Mouse (Mus musculus) hindbrain, embryonic 11.5 days (tissue): ENCODE measurements at regions not wholly inside any gene's neighbourhood (a gene's known extent, or its start where the extent isn't known, plus 50 kb on each side); places are given as distances from the start of the nearest gene placed in this dataset.
"Not testable (repeated sequence)": the region's sequence is repeated elsewhere in the genome, so short reads cannot be mapped to it uniquely, and the experiment has no call there.

Experiments used
- ATAC-seq: fragments of 200-750 bp; cut with Nextera tagmentation; 2 replicates; pipeline ENCODE4 v1.8.0; 2017; ENCODE audit warnings: mild to moderate bottlenecking, moderate TSS enrichment, moderate library complexity; ENCODE audit not compliant: low FRiP score
- DNase-seq: peaks from one replicate; pipeline ENCODE4 v3.0.0-alpha.2; 2015; ENCODE audit warnings: low spot score
- H3K27ac ChIP-seq: fragments of 300-500 bp; sonication (generic); 2 replicates; pipeline ENCODE4 v1.5.1; 2014; ENCODE audit warnings: mild to moderate bottlenecking, low read depth, low read length
- H3K27me3 ChIP-seq: fragments of 300-500 bp; sonication (generic); 2 replicates; pipeline ENCODE4 v1.6.1; 2014; ENCODE audit warnings: mild to moderate bottlenecking, low read length, moderate library complexity, mixed read lengths; ENCODE audit not compliant: control insufficient read depth, insufficient read depth
- H3K36me3 ChIP-seq: fragments of 300-500 bp; sonication (generic); 2 replicates; pipeline ENCODE4 v1.6.1; 2014; ENCODE audit warnings: mild to moderate bottlenecking, low read length, moderate library complexity, mixed read lengths; ENCODE audit not compliant: control insufficient read depth, insufficient read depth
- H3K4me1 ChIP-seq: fragments of 300-500 bp; sonication (generic); replicated peaks from 2 replicates; pipeline ENCODE4 v1.6.1; 2014; ENCODE audit warnings: low read length, mixed read lengths; ENCODE audit not compliant: control insufficient read depth, insufficient read depth
- H3K4me2 ChIP-seq: fragments of 300-500 bp; sonication (generic); replicated peaks from 2 replicates; pipeline ENCODE4 v1.6.1; 2014; ENCODE audit warnings: mild to moderate bottlenecking, low read depth, low read length
- H3K4me3 ChIP-seq: fragments of 300-500 bp; sonication (generic); 2 replicates; pipeline ENCODE4 v1.5.1; 2014; ENCODE audit warnings: low read depth, low read length
- H3K9ac ChIP-seq: fragments of 300-500 bp; sonication (generic); 2 replicates; pipeline ENCODE4 v1.6.1; 2014; ENCODE audit warnings: low read depth, low read length
- H3K9me3 ChIP-seq: fragments of 300-500 bp; sonication (generic); 2 replicates; pipeline ENCODE4 v1.6.1; 2016; ENCODE audit warnings: low read length; ENCODE audit not compliant: control insufficient read depth
- WGBS: fragments of 180-500 bp; shearing (Covaris S2); extraction: QIAGEN DNeasy Blood & Tissue Kit; methylation state at CpG from one replicate; pipeline ENCODE4 v1.1.7; 2014; 5-methylcytosine and 5-hydroxymethylcytosine counted together

- Histone ChIP-seq H3K4me1 (no peaks in the 10 kb centered on the region), H3K9me3 (no peaks in the 10 kb centered on the region), H3K27me3 (no peaks in the 10 kb centered on the region), H3K4me2 (no peak overlapping the region), H3K4me3 (no peak overlapping the region), H3K27ac (no peak overlapping the region), H3K36me3 (no peaks in the 10 kb centered on the region), H3K9ac (no peak overlapping the region)
- no peak for DNase-seq
- ATAC-seq, result no peak
- 51% methylated on average over 9 of the region's 9 CpGs for WGBS
Measured at GRCm38 (mm10) chr15:8842129-8842528, 125.6 kb upstream of the Ranbp3l start.

DNA sequence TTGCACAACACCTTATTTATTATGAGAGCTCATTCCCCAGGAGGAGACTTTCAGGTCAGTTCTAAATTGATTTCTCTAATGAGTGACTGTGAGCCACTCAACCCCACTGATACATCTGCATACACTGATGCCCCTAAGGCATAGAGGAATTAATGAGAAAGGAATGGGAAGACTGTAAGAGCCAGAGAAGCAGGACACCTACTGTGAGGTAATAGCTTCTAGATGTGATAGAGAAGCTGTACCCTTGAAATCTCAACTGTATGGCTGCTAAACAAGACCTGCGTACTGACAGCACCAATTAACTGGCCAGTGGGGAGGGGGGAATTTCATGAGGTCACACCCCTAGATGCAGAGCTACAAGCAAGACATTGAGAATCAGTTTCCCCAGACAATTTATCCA is 128.3 kb upstream of the Ranbp3l start:
- 77% methylated on average over 1 of the region's 1 CpGs for WGBS
- Histone ChIP-seq H3K4me1 (no peaks in the 10 kb centered on the region), H3K27ac (no peak overlapping the region), H3K9ac (no peak overlapping the region), H3K36me3 (no peaks in the 10 kb centered on the region), H3K4me2 (no peak overlapping the region), H3K9me3 (no peaks in the 10 kb centered on the region), H3K4me3 (no peak overlapping the region), H3K27me3 (no peaks in the 10 kb centered on the region)
- ATAC-seq, result peak; percentile 54
- no peak for DNase-seq

- H3K4me3 ChIP-seq, result no peak overlapping the region
- WGBS, result 79% methylated on average over 4 of the region's 4 CpGs
- no peak for ATAC-seq
- no peaks in the 10 kb centered on the region for H3K27me3 ChIP-seq
- no peaks in the 10 kb centered on the region for H3K4me1 ChIP-seq
- H3K36me3 ChIP-seq, result no peaks in the 10 kb centered on the region
- DNase-seq, result no peak
- no peak overlapping the region for H3K27ac ChIP-seq
- no peak overlapping the region for H3K9ac ChIP-seq
- H3K9me3 ChIP-seq, result no peaks in the 10 kb centered on the region
- H3K4me2 ChIP-seq, result no peak overlapping the region
Measured at GRCm38 (mm10) chr15:8834151-8834550, 123.6 kb upstream of the Slc1a3 start.

DNA sequence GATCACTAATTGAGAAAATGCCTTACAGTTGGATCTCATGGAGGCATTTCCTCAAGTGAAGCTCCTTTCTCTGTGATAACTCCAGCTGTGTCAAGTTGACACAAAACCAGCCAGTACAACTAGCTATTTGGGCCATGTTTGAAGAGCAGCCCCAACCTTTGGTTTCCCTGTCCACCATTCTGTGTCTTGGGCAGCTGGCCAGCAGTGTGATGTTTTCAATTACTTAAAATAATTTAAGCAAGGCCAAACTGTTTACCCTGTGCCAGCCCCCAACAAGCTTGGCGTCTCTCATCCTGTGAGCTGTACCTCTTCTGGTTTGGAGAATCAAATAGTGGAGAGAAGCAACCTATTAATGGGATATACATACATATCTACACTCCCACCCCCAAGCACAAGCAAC is 122.4 kb upstream of the Slc1a3 start:
- H3K27ac ChIP-seq, result no peak overlapping the region
- 65% methylated on average over 1 of the region's 1 CpGs for WGBS
- H3K4me3 ChIP-seq, result no peak overlapping the region
- ATAC-seq, result no peak
- H3K27me3 ChIP-seq, result no peaks in the 10 kb centered on the region
- no peaks in the 10 kb centered on the region for H3K4me1 ChIP-seq
- H3K36me3 ChIP-seq, result no peaks in the 10 kb centered on the region
- no peak overlapping the region for H3K9ac ChIP-seq
- no peak overlapping the region for H3K4me2 ChIP-seq
- no peaks in the 10 kb centered on the region for H3K9me3 ChIP-seq
- no peak for DNase-seq

GRCm38 (mm10) chr15:8831720-8832620 is 121.4 kb upstream of the Slc1a3 start:
- H3K9ac ChIP-seq, result no peak overlapping the region
- no peaks in the 10 kb centered on the region for H3K4me1 ChIP-seq
- no peaks in the 10 kb centered on the region for H3K27me3 ChIP-seq
- H3K36me3 ChIP-seq, result no peaks in the 10 kb centered on the region
- 37% methylated on average over 13 of the region's 13 CpGs for WGBS
- no peak overlapping the region for H3K27ac ChIP-seq
- H3K4me2 ChIP-seq, result no peak overlapping the region
- H3K4me3 ChIP-seq, result no peak overlapping the region
- no peaks in the 10 kb centered on the region for H3K9me3 ChIP-seq
- DNase-seq (no peak), ATAC-seq (no peak)

DNA sequence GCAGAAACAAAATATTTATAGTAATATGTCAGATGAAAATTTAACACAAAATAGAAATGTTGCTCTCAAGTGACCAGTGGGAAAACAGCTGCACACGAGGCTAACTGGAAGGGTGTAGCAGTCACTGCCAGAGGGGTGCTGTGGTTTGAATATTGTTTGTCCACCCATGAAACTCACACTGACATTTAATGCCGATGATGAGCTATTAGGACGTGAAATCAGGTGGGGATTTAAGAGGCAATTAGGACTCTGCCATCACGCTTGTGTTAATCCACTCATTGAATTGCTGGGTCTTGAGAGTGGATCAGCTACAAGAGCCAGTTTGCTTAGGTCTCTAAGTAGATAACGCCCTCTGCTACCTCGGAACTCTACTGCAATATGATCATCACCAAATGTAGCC is 114.3 kb upstream of the Slc1a3 start:
- ATAC-seq, result no peak
- Histone ChIP-seq H3K9me3 (no peaks in the 10 kb centered on the region), H3K27me3 (no peaks in the 10 kb centered on the region), H3K36me3 (no peaks in the 10 kb centered on the region), H3K4me2 (no peak overlapping the region), H3K4me1 (no peaks in the 10 kb centered on the region), H3K27ac (no peak overlapping the region), H3K4me3 (no peak overlapping the region), H3K9ac (no peak overlapping the region)
- no peak for DNase-seq
- 90% methylated on average over 6 of the region's 6 CpGs for WGBS

GRCm38 (mm10) chr15:8822795-8823194 is 112.2 kb upstream of the Slc1a3 start:
- not testable (repeated sequence) for H3K36me3 ChIP-seq, DNase-seq, H3K4me2 ChIP-seq, H3K4me3 ChIP-seq, H3K9ac ChIP-seq, H3K4me1 ChIP-seq, ATAC-seq, H3K9me3 ChIP-seq, H3K27ac ChIP-seq, H3K27me3 ChIP-seq
- 100% methylated on average over 1 of the region's 8 CpGs for WGBS

- no peak overlapping the region for H3K9ac ChIP-seq
- DNase-seq, result no peak
- 70% methylated on average over 8 of the region's 8 CpGs for WGBS
- no peak overlapping the region for H3K4me3 ChIP-seq
- no peaks in the 10 kb centered on the region for H3K36me3 ChIP-seq
- no peaks in the 10 kb centered on the region for H3K9me3 ChIP-seq
- no peak overlapping the region for H3K4me2 ChIP-seq
- H3K27ac ChIP-seq, result no peak overlapping the region
- no peak for ATAC-seq
- H3K4me1 ChIP-seq, result no peaks in the 10 kb centered on the region
- H3K27me3 ChIP-seq, result no peaks in the 10 kb centered on the region
Measured at GRCm38 (mm10) chr15:8817542-8817941, 107.0 kb upstream of the Slc1a3 start.
